Mouse (Mus musculus) E14TG2a.4 (cell line): ENCODE results near the gene Zfp451.

Experiments
- CTCF ChIP-seq: conservative IDR thresholded peaks from 2 replicates; pipeline ENCODE4 v1.5.1; 2014; ENCODE audit warnings: low read length
- NANOG ChIP-seq: IDR thresholded peaks from 2 replicates; pipeline ENCODE4 v1.6.1; 2014; ENCODE audit warnings: borderline replicate concordance, low read length, mixed read lengths
- POU5F1 ChIP-seq: IDR thresholded peaks from 2 replicates; pipeline ENCODE4 v1.6.1; 2014; ENCODE audit warnings: low read length, borderline replicate concordance

- TF ChIP-seq CTCF (no peak), NANOG (no peak), POU5F1 (no peak)
Measured at GRCm38 (mm10) chr1:33813868-33814794, at the start of gene Zfp451.
